Mouse (Mus musculus) MEL (cell line): ENCODE results near the gene Dock11. TPM values are rescaled to one million over a fixed set of nuclear protein-coding genes. Genes with fewer than 3 reads are reported as not detected.
A peak's percentile ranks its signal among the peaks of the same experiment; 100 is the strongest.

Experiments
- DNase-seq: peaks from one replicate; pipeline ENCODE4 v3.0.0; 2011; ENCODE audit warnings: low read depth, low spot score
- H3K27ac ChIP-seq: 2 replicates; pipeline ENCODE4 v1.5.1; 2012; ENCODE audit warnings: low read depth, mild to moderate bottlenecking, control low read depth, low read length, moderate library complexity; ENCODE audit not compliant: control insufficient read depth
- H3K27me3 ChIP-seq, 2 experiments: fragments of 150-350 bp in 1 of 2; sonication (generic) in 1 of 2; 2 replicates each; pipeline ENCODE4 v1.6.1; 2012; ENCODE audit warnings: low read length in 2 of 2, mild to moderate bottlenecking in 2 of 2, improper control_type of control experiment in 1 of 2, moderate library complexity in 1 of 2; ENCODE audit not compliant: insufficient read depth in 2 of 2, control insufficient read depth in 1 of 2
- H3K36me3 ChIP-seq, 2 experiments: 2 replicates each; pipeline ENCODE4 v1.6.1; 2012 to 2014; ENCODE audit warnings: low read length in 2 of 2, improper control_type of control experiment in 1 of 2, inconsistent platforms in 1 of 2, mild to moderate bottlenecking in 1 of 2; ENCODE audit not compliant: insufficient read depth in 2 of 2, control insufficient read depth in 1 of 2
- H3K4me1 ChIP-seq, 2 experiments: fragments of 150-350 bp in 1 of 2; sonication (generic) in 1 of 2; 2 replicates each; pipeline ENCODE4 v1.6.1; 2012; ENCODE audit warnings: low read length in 2 of 2, improper control_type of control experiment in 1 of 2, mild to moderate bottlenecking in 1 of 2; ENCODE audit not compliant: insufficient read depth in 2 of 2, control insufficient read depth in 1 of 2
- H3K4me3 ChIP-seq, 2 experiments: fragments of 150-350 bp in 1 of 2; sonication (generic) in 1 of 2; 2 replicates each; pipeline ENCODE4 v1.5.1; 2012; ENCODE audit warnings: low read depth in 2 of 2, low read length in 2 of 2, mild to moderate bottlenecking in 2 of 2, moderate library complexity in 2 of 2, control low read depth in 1 of 2, improper control_type of control experiment in 1 of 2; ENCODE audit not compliant: control insufficient read depth in 1 of 2, insufficient read depth in 1 of 2
- H3K79me2 ChIP-seq: 2 replicates; pipeline ENCODE4 v1.6.1; 2012; ENCODE audit warnings: mild to moderate bottlenecking, low read length, moderate library complexity; ENCODE audit not compliant: control insufficient read depth, poor library complexity, insufficient read depth
- H3K9ac ChIP-seq: 2 replicates; pipeline ENCODE4 v1.6.1; 2012; ENCODE audit warnings: low read depth, mild to moderate bottlenecking, control low read depth, low read length, moderate library complexity; ENCODE audit not compliant: control insufficient read depth, poor library complexity, severe bottlenecking
- H3K9me3 ChIP-seq: fragments of 150-350 bp; sonication (generic); replicated peaks from 2 replicates; pipeline ENCODE4 v1.6.1; 2012; ENCODE audit warnings: mild to moderate bottlenecking, low read length, improper control_type of control experiment, moderate library complexity; ENCODE audit not compliant: insufficient read depth
- CHD2 ChIP-seq: IDR thresholded peaks from 2 replicates; pipeline ENCODE4 v1.6.1; 2011; ENCODE audit warnings: low read length, improper control_type of control experiment
- CTCF ChIP-seq, 3 experiments: IDR thresholded peaks in 2 of 3; conservative IDR thresholded peaks in 1 of 3; 2 replicates each; pipeline ENCODE4 v1.5.1; 2011 to 2012; ENCODE audit warnings: low read length in 3 of 3, low read depth in 2 of 3, mild to moderate bottlenecking in 2 of 3, improper control_type of control experiment in 1 of 3, inconsistent platforms in 1 of 3, mixed read lengths in 1 of 3, moderate library complexity in 1 of 3; ENCODE audit not compliant: control insufficient read depth in 1 of 3, insufficient read depth in 1 of 3, poor library complexity in 1 of 3, severe bottlenecking in 1 of 3
- E2F4 ChIP-seq: IDR thresholded peaks from 2 replicates; pipeline ENCODE4 v1.6.1; 2011; ENCODE audit warnings: low read depth, low read length, improper control_type of control experiment, borderline replicate concordance
- ETS1 ChIP-seq: IDR thresholded peaks from 2 replicates; pipeline ENCODE4 v1.6.1; 2012; ENCODE audit warnings: low read depth, mild to moderate bottlenecking, inconsistent platforms, low read length, improper control_type of control experiment, moderate library complexity
- MAX ChIP-seq: IDR thresholded peaks from 2 replicates; pipeline ENCODE4 v1.6.1; 2011; ENCODE audit warnings: low read length, improper control_type of control experiment
- MEF2A ChIP-seq: IDR thresholded peaks from 2 replicates; pipeline ENCODE4 v1.6.1; 2014; ENCODE audit warnings: low read depth, mild to moderate bottlenecking, inconsistent platforms, low read length, improper control_type of control experiment; ENCODE audit not compliant: poor library complexity, insufficient replicate concordance, severe bottlenecking; ENCODE audit errors: extremely low read depth
- MYB ChIP-seq: IDR thresholded peaks from 2 replicates; pipeline ENCODE4 v1.6.1; 2011; ENCODE audit warnings: mild to moderate bottlenecking, low read depth, low read length, improper control_type of control experiment
- POLR2AphosphoS2 ChIP-seq: IDR thresholded peaks from 2 replicates; pipeline ENCODE4 v1.6.1; 2011; ENCODE audit warnings: low read length, improper control_type of control experiment
- POLR2AphosphoS5 ChIP-seq: IDR thresholded peaks from 2 replicates; pipeline ENCODE4 v1.6.1; 2012; ENCODE audit warnings: low read depth, borderline replicate concordance, mild to moderate bottlenecking, inconsistent platforms, low read length, moderate library complexity, mixed read lengths
- RAD21 ChIP-seq: IDR thresholded peaks from 2 replicates; pipeline ENCODE4 v1.6.1; 2011; ENCODE audit warnings: mild to moderate bottlenecking, low read depth, low read length, improper control_type of control experiment
- SMC3 ChIP-seq: IDR thresholded peaks from 2 replicates; pipeline ENCODE4 v1.6.1; 2011; ENCODE audit warnings: low read depth, low read length, improper control_type of control experiment
- TCF12 ChIP-seq: IDR thresholded peaks from 2 replicates; pipeline ENCODE4 v1.6.1; 2014; ENCODE audit warnings: low read depth, mild to moderate bottlenecking, inconsistent platforms, low read length, improper control_type of control experiment, moderate library complexity
- USF2 ChIP-seq, 2 experiments: IDR thresholded peaks; 2 replicates each; pipeline ENCODE4 v1.6.1; 2011 to 2012; ENCODE audit warnings: improper control_type of control experiment in 2 of 2, low read length in 2 of 2, borderline replicate concordance in 1 of 2, inconsistent platforms in 1 of 2, low read depth in 1 of 2, mild to moderate bottlenecking in 1 of 2; ENCODE audit not compliant: insufficient read depth in 1 of 2
- ZC3H11A ChIP-seq: IDR thresholded peaks from 2 replicates; pipeline ENCODE4 v1.6.1; 2012; ENCODE audit warnings: low read depth, mild to moderate bottlenecking, inconsistent platforms, low read length, improper control_type of control experiment
- polyA plus RNA-seq, 2 experiments: library from polyadenylated mRNA; stranded (reverse) in 1 of 2; unstranded in 1 of 2; fragments of >175 nt in 1 of 2; fragments of >200 nt in 1 of 2; gene quantifications; 2 replicates each; pipeline versions ENCODE4 v1.2.1 to v1.2.4; 2012; ENCODE audit warnings: low replicate concordance in 2 of 2, low read depth in 1 of 2; ENCODE audit not compliant: insufficient read length in 2 of 2, insufficient read depth in 1 of 2, missing spikeins in 1 of 2
- total RNA-seq: library from RNA; depleted of rRNA; stranded (reverse); fragments of 300-350 nt; gene quantifications from 2 replicates; pipeline ENCODE4 v1.2.3, GENCODE M21; 2012

The Dock11 gene
- total and polyA plus RNA-seq, 3 experiments, result 8.8 to 9.1 TPM; not detected in 1

DNA sequence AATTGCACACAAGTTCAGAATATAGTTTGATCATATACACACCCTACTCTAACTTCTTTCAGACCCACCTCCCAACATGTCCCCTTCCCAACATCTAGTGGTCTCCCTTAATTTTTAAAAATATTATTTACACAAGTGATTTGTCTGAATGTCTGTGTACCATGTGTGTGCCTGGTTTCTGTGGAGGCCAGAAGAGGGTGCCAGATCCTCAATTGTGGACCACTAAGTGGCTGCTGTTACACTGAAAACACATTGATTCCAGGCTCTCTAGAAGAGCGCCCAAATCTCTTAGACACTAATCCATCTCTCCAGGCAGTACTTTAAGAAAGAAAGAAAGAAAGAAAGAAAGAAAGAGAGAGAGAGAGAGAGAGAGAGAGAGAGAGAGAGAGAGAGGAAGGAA, 8.9 kb upstream of the Dock11 start:
- H3K36me3 ChIP-seq, result no peaks in the 10 kb centered on the region
- H3K4me1 ChIP-seq, result no peaks in the 10 kb centered on the region
- DNase-seq, result peak; percentile 46

DNA sequence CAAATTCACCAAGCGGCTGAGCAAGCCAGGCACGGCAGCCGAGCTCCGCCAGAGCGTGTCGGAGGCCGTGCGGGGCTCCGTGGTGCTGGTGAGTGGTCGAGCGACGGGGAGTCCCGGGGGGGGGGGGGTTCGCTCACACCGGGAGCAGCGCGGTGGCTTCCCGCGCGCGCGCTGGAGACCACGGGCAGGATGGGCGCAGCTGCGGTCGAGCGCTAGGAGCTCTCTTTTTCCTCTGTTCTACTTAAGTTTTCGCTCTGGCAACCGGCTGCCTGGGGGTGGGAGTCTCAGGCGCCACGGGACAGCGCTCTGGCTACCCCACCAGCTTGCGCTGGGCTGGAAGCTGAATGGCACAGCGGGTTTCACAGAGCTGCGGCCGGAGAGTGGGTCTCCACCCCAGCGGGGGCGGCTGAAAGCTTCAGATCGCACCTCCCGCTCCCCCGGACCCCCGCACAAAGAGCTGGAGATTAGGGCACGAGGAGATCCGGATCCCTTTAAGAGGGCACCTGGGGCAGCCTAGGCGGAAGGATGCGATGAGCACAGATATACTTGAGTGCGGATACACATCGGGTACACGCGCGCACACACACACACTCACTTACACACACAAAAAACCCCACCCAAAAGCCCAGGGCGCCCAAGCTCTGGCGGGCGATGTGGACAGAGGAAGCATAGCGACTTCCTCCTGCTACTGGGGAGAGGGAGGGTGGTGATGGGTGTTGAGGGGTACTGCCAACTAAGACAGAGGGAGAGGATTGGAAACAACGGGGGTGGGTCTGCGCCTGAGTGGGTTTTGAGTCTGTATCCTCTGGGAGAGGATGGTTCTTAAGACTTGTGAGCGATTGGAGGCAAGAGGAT, 540 bp downstream of the Dock11 start:
- Histone ChIP-seq H3K4me3 (peak overlapping the region; percentile 79 to 82), H3K4me1 (peaks cover 0 to 2% of the 10 kb centered on the region in 2 experiments; a peak in 2 of 4 replicates)
- TF ChIP-seq POLR2AphosphoS5 (no peak), USF2 (IDR thresholded peaks at IDR 0.05; ENCODE audit: borderline replicate concordance in 1 of 2, insufficient read depth in 1 of 2, low read depth in 1 of 2, low read length in 2 of 2) (no peak), E2F4 (no peak), CHD2 (no peak)
- TF ChIP-seq, all 39 proteins: peak for 0
- Histone ChIP-seq H3K27ac (peak overlapping the region; percentile 19; the same call in 1 of the 2 replicates), H3K27me3 (no peaks in the 10 kb centered on the region), H3K9me3 (no peaks in the 10 kb centered on the region), H3K36me3 (peaks cover 0 to 2% of the 10 kb centered on the region in 2 experiments; a peak in 1 of 4 replicates), H3K9ac (peak overlapping the region; percentile 85), H3K79me2 (peaks cover 6% of the 10 kb centered on the region)
- DNase-seq, result peak; percentile 51

More for the DNA sequence above, 8.9 kb upstream of the Dock11 start:
- TF ChIP-seq ZC3H11A (peak; percentile 81), SMC3 (peak; percentile 84), MAX (no peak), POLR2AphosphoS2 (no peak), CTCF (IDR thresholded peaks at IDR 0.05 in 2 of 3, conservative IDR thresholded peaks at IDR 0.05 in 1 of 3; ENCODE audit: control insufficient read depth in 1 of 3, insufficient read depth in 1 of 3, low read depth in 2 of 3, low read length in 3 of 3, poor library complexity in 1 of 3, severe bottlenecking in 1 of 3) (peak; percentile 12 to 67 (median 48); a peak in 4 of 6 replicates), ETS1 (no peak), RAD21 (peak; percentile 75)
- no peak overlapping the region for H3K4me3 ChIP-seq
- no peaks in the 10 kb centered on the region for H3K9me3 ChIP-seq
- no peak overlapping the region for H3K9ac ChIP-seq
- H3K27me3 ChIP-seq, result no peaks in the 10 kb centered on the region
- no peaks in the 10 kb centered on the region for H3K79me2 ChIP-seq
- H3K27ac ChIP-seq, result no peak overlapping the region

GRCm38 (mm10) chrX:35889800-35890106, 1.1 kb downstream of the Dock11 start:
- Histone ChIP-seq H3K27ac (no peak overlapping the region), H3K79me2 (peaks cover 6% of the 10 kb centered on the region), H3K9me3 (no peaks in the 10 kb centered on the region), H3K4me3 (peak overlapping the region in 1 of 2 experiments; percentile 79; a peak in 2 of 4 replicates), H3K4me1 (peaks cover 0 to 2% of the 10 kb centered on the region in 2 experiments; a peak in 2 of 4 replicates), H3K27me3 (no peaks in the 10 kb centered on the region), H3K9ac (no peak overlapping the region; the same call in 1 of the 2 replicates), H3K36me3 (peaks cover 0 to 2% of the 10 kb centered on the region in 2 experiments; a peak in 1 of 4 replicates)
- TF ChIP-seq USF2 (IDR thresholded peaks at IDR 0.05; ENCODE audit: borderline replicate concordance in 1 of 2, insufficient read depth in 1 of 2, low read depth in 1 of 2, low read length in 2 of 2), result no peak
- no peak for TF ChIP-seq MEF2A
- no peak for TF ChIP-seq MYB
- TF ChIP-seq TCF12, result no peak
- TF ChIP-seq POLR2AphosphoS5, result no peak
- no peak for DNase-seq
